Mouse (Mus musculus): ENCODE results near the gene Gm12253.
A peak's percentile ranks its signal among the peaks of the same experiment; 100 is the strongest.

Gene Gm12253

DNA sequence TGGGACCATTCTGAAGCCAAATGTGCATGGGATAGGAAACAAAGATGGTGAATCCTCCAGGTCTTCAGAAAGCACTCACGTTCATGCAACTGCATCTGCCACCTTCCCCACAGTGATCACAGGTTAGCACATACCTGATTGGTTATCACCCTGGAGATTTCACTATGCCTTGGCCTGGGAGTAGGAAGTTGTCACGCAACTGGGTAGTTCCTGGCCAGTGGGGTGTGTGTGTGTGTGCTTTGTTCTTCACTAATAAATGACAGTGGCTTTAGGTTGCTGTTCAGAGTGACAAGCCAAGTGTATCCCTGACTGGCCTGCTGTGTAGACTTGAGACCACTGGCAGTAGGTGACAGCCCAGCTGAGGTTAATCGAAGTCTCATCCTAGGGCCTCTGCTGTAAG, at the start of gene Gm12253:
Gm12253 (plus strand) TSS at position 301 of the 400 bp plus-strand sequence.
- DNase-seq, result no peak

DNA sequence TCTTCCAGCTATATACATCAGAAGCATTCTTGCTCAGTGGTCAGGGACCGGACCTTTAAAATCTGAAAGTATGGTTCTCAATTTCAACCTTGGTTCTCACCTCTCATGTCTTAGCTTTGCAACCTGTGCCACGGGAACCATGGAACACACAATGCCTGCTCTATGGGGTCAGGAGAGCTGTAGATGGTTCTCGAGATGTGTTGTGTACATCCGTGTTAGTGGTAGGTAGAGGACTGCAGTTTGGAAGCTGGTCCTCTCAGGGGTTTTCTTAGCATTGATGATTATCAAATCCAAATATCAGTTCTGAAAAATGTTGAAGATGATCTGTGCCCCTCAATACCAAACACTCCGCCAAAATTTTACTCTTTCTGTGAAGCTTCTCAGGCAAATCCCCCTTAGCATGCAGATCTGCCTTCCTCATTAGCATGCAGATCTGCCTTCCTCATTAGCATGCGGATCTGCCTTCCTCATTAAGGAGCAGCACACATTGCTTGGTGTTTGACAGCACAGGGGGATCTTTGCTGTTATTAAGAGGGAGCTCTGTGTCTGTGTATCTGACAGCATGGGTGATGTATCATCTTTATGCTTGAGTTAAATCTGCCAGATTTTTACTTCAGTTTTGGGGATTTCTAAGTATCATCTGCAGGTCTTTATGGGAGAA, 32.2 kb upstream of the Gm12253 start:
- no peak for DNase-seq

DNA sequence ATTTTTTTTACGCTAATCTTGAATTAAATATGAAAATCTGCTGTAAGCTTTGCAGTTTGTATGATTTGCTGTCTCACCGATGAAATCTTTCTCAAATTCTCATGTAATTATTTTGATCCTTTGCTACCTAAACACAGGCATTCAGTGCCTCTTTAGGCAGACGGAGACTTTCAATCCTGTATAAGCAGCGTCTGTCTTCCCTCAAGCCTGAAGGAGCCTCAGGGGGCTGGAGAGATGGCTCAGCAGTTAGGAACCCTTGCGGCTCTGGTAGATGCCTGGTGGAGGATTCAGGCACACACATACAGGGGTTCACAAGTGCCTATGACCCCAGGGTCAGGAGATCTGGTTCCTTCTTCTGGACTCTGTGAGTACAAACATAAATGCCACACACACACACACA, 31.7 kb upstream of the Gm12253 start:
- no peak for DNase-seq

DNA sequence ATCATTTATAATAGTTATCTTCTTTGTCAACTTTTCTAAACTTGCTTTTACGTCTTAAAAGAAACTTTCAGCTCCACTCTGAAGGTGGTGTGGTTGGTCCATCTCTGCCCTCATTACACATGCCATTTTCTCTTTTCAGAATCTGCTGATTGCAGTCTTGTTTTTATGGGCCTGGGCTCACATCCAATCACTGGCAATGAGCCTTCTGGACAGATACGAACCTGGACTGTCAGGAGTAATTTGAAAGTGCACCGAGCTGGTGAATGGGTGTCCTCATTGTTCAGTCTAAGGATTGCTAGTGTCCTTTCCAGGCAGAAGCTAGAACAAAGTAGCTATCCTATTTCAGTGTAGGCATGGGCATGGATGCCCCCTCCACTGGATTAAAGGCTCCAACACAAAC, 24.3 kb upstream of the Gm12253 start:
- DNase-seq, result no peak

DNA sequence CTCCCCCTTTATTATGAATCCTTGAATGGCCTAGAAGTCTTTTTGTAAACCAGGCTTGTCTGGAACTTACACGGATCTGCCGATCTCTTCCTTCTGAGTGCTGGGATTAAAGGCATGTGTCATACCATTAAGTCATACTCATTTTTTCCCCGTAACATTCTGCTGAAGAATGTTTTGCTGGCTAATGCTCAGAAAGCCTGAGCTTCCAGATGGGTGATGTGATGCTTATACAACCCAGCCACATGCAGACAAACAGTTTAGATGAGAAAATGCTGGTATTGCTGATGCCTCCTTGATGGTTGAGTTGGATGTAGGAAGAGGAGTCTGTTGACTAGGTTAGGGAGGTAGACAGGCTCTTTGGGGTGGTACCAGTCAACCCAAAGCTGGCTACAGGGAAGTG, 14.0 kb upstream of the Gm12253 start:
- DNase-seq, result peak; percentile 13

DNA sequence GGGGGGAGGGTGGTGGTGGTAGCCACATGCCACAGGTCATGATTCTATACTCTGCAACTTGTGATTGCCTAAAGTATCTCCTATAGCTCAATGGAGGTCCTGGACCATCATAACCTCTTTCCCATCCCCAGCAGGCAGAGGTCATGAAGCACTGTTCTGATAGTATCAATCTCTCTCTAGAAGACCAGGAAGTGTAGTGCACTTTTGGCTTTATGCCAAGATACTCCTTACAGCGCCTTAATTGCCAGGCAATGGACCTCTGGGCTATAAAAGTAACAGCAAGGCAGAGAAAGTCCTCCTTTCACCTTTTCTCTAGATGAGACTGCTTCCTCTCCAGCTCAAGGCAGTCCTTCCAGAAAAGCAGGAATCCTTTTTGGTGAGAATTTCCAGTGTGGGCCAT, 11.5 kb upstream of the Gm12253 start, which contains the start of gene 1810065E05Rik:
1810065E05Rik (plus strand) TSS at position 297 of the 400 bp plus-strand sequence.
- DNase-seq, result no peak

DNA sequence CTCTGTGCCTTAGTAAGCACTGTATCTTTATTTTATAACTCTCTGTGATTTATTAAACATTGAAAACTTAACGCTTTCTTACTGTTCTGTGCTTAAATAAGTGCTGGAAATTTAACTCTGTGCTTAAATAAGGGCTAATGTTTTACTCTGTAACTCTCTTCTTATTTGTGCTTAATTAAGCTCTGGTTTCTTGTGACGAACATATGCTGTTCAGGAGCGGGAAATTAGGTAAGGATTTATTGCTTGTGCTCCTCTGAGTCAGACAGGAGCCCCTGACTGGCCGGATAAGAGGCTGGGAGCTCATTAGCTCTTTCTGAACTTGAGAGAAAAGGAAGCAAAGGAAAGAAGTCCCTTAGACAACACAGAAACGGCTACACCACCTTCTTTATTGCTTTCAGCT, 5.5 kb downstream of the Gm12253 start:
- DNase-seq, result no peak

DNA sequence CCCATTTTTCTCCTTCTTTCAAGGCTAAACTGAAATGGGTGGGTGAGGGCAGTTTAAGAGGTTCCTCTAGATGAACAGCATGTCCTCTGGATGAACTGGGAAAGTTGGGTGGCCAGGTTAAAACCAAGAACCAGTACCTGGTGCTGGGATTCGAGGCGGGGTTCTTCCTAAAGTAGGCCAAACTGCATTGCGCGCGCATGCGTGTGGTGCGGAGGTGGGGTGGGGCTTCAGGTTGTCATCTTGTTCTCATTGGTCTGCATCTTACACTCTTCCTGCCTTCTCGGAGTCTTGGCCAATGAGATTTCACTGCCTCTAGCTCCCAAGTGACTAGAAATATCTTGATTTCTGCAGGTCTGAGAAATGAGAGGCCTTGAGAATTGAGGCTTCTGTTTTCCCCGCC, 20.4 kb downstream of the Gm12253 start, which contains the start of gene Lypd9:
Lypd9 (minus strand) TSS at position 165 of the 400 bp plus-strand sequence.
- DNase-seq, result no peak

DNA sequence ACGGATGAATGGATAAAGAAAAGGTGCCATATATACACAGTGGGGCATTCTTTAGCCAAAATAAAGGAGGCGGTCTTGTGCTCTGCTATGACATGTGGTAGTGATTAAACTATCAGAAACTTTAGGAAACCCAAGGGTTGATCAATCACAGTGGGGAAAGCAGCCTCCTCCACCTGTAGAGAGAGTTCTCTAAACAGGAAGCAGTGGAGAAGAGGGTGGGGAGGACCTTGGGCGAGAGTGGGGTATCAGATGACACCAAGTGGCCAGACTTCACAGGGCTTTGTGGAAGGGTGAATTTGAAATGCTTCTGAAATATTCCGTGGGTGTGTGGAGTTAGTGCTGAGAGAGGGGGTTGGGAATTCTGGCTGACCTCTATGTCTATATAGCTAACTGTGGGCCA, 21.2 kb downstream of the Gm12253 start:
- DNase-seq, result no peak

DNA sequence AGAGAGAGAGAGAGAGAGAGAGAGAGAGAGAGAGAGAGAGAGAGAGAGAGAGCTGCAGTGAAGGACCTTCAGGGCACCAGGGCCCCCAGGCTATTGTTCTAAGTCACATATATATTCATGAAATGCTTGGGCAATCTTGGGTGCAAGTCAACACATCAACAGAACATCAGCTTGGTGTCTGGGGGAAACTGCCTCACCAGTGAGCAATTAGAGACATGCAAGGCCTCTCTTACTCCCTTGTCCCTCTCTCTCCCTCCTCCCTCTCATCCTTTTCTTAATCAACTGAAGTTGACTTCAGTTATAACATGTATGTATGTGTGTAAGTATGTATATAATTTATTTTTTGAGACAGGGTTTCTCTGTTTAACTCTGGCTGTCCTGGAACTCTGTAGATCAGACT, 29.8 kb downstream of the Gm12253 start, which contains the start of gene Olfr30:
Olfr30 (minus strand) TSS at position 101 of the 400 bp plus-strand sequence.
- DNase-seq, result no peak

All from lung, postnatal 10 days (tissue).